Mouse (Mus musculus): ENCODE measurements around the gene Fam83e. TPM values are rescaled to one million over a fixed set of nuclear protein-coding genes. Genes with fewer than 3 reads are reported as not detected.

The Fam83e gene
- total RNA-seq, 1 experiment from 2014 or later: 0.79 TPM

DNA sequence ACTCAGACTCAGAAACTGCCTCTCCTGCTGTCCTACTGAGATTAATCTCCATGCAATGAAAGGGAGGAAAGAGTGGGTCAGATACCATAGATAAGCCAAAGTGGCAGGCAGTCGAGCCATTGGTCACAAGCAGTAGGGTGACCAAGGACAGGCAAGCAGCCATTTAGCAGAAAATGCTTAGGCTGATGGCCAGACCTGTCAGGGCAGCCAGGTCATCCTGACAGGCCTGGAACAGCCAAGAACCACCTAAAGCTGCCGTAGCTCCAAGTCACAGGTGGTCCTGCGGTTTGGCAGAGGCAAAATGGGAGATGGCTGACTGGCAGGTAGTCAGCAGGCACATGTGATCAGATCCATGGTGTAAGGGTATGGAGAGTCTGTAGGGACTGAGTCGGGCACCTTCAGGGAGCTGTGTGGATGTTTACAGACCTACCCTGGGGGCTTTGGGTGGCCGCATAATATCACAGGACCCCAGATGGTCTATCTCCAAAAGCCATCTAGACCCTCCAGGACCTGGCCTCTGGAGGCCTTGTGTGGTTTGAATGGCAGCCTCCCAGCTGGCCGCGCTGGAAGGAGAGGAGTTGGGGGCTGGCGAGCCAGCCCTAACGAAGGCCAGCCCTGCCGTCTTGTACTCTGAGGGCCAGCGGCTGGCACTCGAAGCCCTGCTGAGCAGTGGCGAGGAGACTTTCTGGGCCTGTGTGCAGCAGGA is 783 bp downstream of the Fam83e start:
- ATAC-seq (replicated peaks in 1 of 2; ENCODE audit: insufficient read depth in 1 of 2, low FRiP score in 2 of 2, low TSS enrichment in 1 of 2, low read depth in 1 of 2, poor library complexity in 2 of 2, severe bottlenecking in 2 of 2): no peak

DNA sequence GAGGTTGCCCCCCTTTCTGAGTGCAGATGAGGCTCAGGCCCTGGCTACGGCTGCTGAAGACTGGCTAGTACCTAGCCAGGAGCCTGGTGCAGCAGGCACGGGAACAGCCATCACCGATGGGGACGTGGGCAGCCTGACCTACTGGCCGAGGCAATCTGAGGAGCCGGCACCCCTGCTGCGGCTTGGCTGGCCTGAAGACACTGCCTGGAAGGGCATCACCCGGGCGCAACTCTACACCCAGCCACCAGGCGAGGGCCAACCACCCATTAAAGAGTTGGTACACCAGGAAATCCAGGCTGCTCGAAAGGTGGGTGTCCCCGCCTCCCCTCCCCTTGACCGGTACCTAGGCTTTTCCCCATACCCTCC is 1.3 kb downstream of the Fam83e start:
- no peak for ATAC-seq (replicated peaks in 1 of 2; ENCODE audit: insufficient read depth in 1 of 2, low FRiP score in 2 of 2, low TSS enrichment in 1 of 2, low read depth in 1 of 2, poor library complexity in 2 of 2, severe bottlenecking in 2 of 2)

DNA sequence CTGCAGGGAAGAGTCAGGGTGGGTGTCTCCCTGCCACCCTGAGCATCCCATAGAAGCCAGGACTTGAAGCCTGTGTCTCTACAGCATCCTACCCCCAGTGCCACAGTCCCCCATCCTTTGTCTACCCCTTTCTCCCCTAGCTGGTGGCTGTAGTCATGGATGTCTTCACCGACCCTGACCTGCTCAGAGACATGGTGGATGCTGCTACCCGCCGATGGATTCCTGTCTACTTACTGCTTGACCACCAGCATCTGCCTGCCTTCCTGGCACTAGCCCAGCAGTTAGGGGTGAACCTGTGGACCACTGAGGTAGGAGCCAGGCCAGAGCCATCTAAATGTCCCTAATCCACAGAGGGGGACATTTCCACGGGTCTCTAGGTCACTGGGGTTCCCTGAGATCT is 2.3 kb downstream of the Fam83e start:
- no peak for ATAC-seq (replicated peaks in 1 of 2; ENCODE audit: insufficient read depth in 1 of 2, low FRiP score in 2 of 2, low TSS enrichment in 1 of 2, low read depth in 1 of 2, poor library complexity in 2 of 2, severe bottlenecking in 2 of 2)

DNA sequence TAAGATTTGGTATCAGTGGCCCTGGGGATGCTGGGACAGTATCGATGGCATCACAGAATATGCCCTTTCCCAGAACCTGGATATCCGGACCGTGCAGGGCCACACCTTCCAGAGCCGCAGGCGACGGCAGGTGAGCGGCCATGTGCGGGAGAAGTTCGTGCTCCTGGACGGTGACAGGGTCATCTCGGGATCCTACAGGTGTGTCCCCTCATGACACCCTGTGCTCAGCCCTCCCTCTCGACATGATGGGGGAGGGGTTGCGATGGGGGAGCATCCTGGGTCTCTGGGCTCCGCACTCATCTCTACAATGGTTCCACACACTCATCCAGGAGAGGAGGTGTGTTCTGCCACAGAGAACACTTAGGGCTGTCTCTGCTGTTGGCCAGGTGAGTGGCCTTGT is 2.8 kb downstream of the Fam83e start:
- ATAC-seq (replicated peaks in 1 of 2; ENCODE audit: insufficient read depth in 1 of 2, low FRiP score in 2 of 2, low TSS enrichment in 1 of 2, low read depth in 1 of 2, poor library complexity in 2 of 2, severe bottlenecking in 2 of 2): no peak

DNA sequence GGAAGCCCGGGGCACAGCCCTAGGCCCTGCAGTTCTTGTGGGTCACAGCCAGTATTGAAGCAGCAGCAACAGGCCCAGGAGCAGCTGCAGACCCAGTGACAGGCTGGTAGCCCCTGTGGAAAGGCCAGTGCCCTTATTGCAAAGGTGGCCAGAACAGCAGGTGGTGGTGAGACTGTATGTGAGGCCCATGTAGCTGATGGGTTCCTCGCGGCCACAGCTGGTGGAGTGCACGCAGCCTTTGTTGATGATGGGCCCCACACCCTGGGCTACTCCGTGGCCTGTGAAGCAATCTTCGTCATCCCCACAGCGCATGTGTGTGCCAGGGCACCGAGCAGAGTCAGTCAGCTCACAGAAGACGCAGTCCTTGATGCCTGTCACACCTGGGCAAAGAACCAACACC is 4.1 kb downstream of the Fam83e start:
- ATAC-seq (replicated peaks in 1 of 2; ENCODE audit: insufficient read depth in 1 of 2, low FRiP score in 2 of 2, low TSS enrichment in 1 of 2, low read depth in 1 of 2, poor library complexity in 2 of 2, severe bottlenecking in 2 of 2): no peak

DNA sequence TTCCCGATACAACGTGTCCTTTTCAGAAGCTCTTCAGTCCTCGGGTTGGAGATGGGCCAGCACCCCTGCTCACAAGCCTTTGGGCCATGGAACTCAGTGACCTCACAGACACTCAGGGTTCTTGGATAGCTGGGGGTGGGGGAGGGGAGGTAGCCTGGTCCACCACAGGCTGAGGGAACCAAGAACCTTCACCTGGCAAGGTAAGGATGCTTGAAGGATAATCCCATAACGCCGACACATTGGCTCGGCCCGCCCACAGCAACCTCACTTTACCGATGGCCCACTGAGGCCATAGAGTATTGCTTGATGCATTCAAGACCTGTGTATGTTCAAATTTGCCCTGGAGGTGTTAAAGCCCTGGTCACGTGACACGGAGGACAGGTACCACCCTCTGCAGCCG is 4.7 kb downstream of the Fam83e start, which contains the start of gene Spaca4:
Gene Spaca4, minus strand, starts transcription at position 101 of the 400 bp plus-strand sequence.
- no peak for ATAC-seq (replicated peaks in 1 of 2; ENCODE audit: insufficient read depth in 1 of 2, low FRiP score in 2 of 2, low TSS enrichment in 1 of 2, low read depth in 1 of 2, poor library complexity in 2 of 2, severe bottlenecking in 2 of 2)

DNA sequence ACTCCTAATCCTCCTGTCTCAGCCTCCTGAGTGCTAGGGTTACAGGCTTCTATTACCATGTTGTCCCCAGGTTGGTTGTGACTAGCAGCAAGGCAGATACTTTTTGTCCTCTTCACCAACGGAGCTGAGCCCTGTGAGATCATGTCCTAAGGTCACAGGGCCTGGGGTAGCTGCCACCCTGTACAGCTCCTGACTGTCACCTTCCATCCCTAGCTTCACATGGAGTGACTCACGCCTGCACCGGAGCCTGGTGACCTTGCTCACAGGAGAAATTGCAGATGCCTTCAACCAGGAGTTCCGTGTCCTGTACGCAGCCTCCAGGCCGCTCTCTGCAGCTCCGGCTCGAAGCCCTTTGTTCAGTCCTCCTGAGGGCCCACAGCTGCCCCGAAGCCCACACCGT is 5.4 kb downstream of the Fam83e start:
- ATAC-seq (replicated peaks in 1 of 2; ENCODE audit: insufficient read depth in 1 of 2, low FRiP score in 2 of 2, low TSS enrichment in 1 of 2, low read depth in 1 of 2, poor library complexity in 2 of 2, severe bottlenecking in 2 of 2): no peak

DNA sequence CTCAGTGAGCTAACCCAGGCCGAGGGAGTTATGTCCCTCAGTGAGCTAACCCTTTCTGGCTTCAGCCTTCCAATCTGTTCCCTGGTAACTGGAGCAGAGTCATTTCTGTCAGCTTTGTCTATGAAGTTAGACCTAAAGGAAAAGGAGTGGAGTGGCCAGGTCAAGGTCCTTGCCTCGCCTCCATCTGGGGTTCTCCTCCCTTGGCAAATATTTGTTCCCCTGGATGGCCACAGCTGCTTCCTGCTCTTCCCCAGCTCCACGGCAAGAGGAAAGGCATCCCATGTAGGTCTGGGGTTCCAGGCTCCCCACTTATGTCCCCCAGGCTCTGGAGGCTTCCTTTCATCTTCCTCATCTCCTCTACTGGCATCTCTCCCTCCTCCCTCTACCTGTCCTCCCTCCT is 6.6 kb downstream of the Fam83e start:
- no peak for ATAC-seq (replicated peaks in 1 of 2; ENCODE audit: insufficient read depth in 1 of 2, low FRiP score in 2 of 2, low TSS enrichment in 1 of 2, low read depth in 1 of 2, poor library complexity in 2 of 2, severe bottlenecking in 2 of 2)

DNA sequence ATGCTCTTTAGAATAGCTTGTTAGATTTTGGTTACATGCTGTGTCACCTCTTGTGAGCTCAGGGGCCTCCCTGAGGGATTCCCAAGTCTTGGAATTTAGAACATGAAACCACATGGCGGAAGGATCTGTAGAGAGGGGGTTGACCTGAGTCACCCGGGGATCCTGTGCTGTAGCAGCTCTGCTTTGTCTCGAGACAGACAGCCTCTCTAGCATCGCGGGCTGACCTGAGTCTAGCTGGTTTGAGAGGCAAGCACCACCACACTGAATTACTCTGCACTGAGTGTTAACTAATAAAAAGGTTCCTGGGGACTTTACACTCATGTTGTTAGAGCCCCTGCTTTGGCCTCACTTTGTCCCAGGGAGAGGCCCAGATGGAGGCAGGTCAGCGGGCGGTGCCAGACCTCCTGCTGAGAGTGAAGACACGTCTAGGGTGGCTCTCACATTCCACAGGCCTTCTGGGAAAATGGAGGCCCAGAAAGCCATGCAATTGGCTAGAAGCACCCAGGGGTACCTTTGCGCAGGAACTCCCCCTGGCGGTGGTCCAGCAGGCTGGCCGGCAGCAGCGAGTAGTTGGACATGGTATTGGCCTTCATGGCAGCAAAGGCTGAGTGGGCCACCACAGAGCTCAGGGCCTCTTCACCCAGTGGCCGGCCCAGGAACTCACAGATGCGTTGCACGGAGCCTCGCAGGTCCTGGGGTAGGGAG is 9.9 kb downstream of the Fam83e start:
- peak; percentile 22 to 30; a peak in 1 of 4 replicates for ATAC-seq (replicated peaks in 1 of 2; ENCODE audit: insufficient read depth in 1 of 2, low FRiP score in 2 of 2, low TSS enrichment in 1 of 2, low read depth in 1 of 2, poor library complexity in 2 of 2, severe bottlenecking in 2 of 2)

DNA sequence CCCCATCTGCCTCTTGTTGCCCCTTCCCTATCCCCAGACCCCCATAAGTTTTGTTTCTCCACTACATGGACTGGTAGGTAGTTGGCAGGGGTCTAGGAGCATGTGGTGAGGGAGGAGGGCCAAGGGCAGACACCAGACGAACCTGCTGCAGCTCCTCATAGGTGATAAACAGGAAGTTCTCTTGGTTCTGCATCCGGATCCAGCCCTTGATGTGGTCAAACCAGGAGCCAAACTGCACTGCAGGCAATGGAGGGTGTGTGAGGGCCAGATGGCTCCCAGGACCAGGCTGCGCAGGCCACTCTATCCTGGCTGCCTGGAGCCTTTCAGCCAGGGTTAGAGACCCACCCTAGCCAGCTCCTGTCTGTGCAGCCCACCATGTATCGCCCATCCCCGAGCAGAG is 12.5 kb downstream of the Fam83e start:
- ATAC-seq (replicated peaks in 1 of 2; ENCODE audit: insufficient read depth in 1 of 2, low FRiP score in 2 of 2, low TSS enrichment in 1 of 2, low read depth in 1 of 2, poor library complexity in 2 of 2, severe bottlenecking in 2 of 2): peak; percentile 57 to 61

DNA sequence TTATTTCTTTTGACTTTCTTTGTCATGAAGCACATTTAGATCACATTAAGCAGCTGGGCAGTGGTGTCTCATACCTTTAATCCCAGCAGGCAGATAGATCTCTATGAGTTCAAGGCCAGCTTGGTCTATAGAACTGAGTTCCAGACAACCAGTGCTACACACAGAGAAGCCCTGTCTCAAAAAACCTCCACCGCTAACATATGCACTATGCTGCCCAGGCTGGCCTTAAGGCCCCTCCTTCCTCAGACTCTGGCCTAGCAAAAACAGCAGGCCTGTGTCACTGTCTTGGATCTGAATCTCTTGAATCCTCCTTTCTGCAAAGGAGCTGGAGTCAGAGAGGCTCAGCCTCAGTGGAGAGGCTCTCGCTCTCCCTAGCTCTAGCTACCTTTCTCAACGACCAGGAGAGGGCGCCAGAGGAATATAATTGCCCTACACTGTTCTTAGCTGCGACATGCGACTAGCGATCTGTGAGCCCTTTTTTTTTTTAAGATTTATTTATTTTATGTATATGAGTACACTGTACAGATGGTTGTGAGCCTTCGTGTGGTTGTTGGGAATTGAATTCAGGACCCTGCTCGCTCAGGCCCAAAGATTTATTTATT is 18.3 kb downstream of the Fam83e start:
- peak; percentile 54 to 68; a peak in 2 of 4 replicates for ATAC-seq (replicated peaks in 1 of 2; ENCODE audit: insufficient read depth in 1 of 2, low FRiP score in 2 of 2, low TSS enrichment in 1 of 2, low read depth in 1 of 2, poor library complexity in 2 of 2, severe bottlenecking in 2 of 2)

DNA sequence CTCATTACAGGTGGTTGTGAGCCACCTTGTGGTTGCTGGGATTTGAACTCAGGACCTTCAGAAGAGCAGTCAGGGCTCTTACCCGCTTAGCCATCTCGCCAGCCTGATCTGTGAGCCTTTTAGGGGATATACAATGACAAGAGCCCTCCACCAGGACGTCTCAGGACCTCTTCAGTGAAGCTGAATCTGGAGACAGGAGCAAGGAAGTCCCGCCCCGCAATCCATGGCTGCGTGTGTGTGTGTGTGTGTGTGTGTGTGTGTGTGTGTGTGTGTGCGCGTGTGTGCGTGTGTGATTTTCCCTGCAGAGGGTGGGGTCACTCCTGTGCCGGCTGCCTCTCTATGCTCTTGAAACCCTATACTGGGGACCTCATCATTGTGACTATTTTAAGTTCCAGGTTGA is 18.8 kb downstream of the Fam83e start:
- no peak for ATAC-seq (replicated peaks in 1 of 2; ENCODE audit: insufficient read depth in 1 of 2, low FRiP score in 2 of 2, low TSS enrichment in 1 of 2, low read depth in 1 of 2, poor library complexity in 2 of 2, severe bottlenecking in 2 of 2)

DNA sequence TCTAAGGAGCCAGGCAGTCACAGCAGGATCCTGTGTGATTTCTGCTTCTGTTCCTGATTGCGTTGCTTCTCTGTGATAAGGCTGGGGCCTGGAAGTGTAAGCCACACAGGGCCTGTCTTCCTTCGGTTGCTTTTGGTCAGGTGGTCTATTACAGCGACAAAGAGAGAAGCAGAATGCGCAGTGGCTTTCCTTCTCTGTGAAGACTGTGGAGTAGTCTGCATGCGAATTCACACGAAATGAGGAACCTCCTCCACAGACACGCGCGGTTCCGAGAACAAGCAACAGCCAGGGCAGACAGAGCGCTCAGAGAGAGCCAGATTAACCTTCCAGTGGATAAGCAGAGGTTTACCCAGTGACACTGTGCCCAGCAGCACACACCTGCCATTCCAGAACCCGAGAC is 20.3 kb downstream of the Fam83e start:
- peak; percentile 46 to 55 for ATAC-seq (replicated peaks in 1 of 2; ENCODE audit: insufficient read depth in 1 of 2, low FRiP score in 2 of 2, low TSS enrichment in 1 of 2, low read depth in 1 of 2, poor library complexity in 2 of 2, severe bottlenecking in 2 of 2)

DNA sequence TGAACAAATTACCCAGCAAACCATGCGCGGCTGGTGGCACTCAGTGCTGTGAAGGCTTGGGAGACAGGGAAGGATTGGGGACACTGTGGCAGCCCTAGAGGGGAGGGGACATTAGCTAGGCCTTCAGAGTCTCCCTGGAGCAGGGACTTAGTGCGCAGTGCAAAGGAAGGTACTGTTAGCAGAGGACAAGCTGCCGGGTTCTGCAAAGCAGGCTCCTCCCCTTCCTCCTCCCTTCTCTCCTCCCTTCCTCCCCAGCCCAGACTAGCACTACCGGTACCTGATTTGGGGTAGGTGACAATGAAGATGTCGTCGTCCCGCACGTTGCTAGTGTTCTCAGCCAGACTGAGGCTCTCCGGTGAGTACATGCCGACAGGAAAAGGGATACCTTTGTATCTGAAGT is 20.8 kb downstream of the Fam83e start:
- ATAC-seq (replicated peaks in 1 of 2; ENCODE audit: insufficient read depth in 1 of 2, low FRiP score in 2 of 2, low TSS enrichment in 1 of 2, low read depth in 1 of 2, poor library complexity in 2 of 2, severe bottlenecking in 2 of 2): peak; percentile 74 to 87

DNA sequence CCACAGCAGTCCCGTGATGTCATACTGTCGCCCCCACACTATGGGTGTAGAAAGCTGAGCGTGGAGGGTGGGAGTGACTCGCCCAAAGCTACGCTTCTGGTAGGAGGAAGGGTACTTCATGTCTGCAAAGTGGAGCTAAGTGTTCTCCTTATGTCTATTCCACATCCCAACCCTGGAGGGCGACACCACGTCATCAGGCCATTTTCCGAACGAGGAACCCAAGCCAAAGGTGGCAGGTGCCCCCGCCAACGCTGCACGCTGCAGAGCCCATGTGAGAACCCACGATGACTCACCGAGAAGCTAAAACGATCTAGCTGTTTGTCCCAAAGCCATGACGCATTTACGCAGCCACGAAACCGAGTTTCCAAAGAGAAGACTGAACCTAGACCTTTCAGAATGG is 21.3 kb downstream of the Fam83e start:
- peak; percentile 22 to 49; a peak in 2 of 4 replicates for ATAC-seq (replicated peaks in 1 of 2; ENCODE audit: insufficient read depth in 1 of 2, low FRiP score in 2 of 2, low TSS enrichment in 1 of 2, low read depth in 1 of 2, poor library complexity in 2 of 2, severe bottlenecking in 2 of 2)

DNA sequence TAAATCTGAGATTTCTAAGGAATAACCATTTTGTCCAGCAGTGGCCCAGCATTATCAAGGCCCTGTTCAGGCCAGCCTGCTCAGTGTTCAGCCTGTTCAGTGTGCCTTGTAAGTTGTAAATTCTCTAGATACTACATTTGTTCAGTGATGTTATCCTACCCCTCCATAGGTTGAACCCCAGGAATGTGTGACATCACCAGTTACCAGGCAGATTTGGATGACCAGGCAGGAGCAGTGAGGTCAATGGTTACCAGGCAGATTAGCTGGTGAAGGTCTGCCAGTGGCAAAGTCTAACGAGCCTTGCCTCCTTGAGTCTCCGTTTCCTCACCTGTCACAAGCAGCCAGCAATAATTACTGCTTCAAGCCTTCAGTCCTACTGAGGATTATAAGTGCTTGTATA is 23.4 kb downstream of the Fam83e start:
- ATAC-seq (replicated peaks in 1 of 2; ENCODE audit: insufficient read depth in 1 of 2, low FRiP score in 2 of 2, low TSS enrichment in 1 of 2, low read depth in 1 of 2, poor library complexity in 2 of 2, severe bottlenecking in 2 of 2): peak in 1 of 2 experiments; percentile 68; a peak in 2 of 4 replicates

DNA sequence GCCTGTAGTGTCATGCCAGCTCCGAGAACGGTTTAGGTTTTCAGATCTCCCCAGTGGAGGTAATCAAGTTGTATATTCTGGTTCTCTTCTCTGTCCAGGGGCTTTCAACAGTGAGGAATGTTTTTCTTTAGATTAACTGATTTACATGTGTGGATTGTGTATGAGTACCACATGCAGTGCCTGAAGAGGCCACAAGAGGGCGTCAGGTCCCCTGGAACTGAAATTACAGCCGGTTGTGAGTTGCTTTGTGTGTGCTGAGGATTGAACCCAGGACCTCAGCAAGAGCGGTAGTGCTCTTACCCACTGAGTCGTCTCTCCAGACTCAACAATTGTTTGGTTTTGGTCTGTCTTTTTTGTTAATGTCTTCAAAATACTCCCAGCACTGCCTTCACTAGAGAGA is 25.5 kb downstream of the Fam83e start:
- ATAC-seq (replicated peaks in 1 of 2; ENCODE audit: insufficient read depth in 1 of 2, low FRiP score in 2 of 2, low TSS enrichment in 1 of 2, low read depth in 1 of 2, poor library complexity in 2 of 2, severe bottlenecking in 2 of 2): no peak

DNA sequence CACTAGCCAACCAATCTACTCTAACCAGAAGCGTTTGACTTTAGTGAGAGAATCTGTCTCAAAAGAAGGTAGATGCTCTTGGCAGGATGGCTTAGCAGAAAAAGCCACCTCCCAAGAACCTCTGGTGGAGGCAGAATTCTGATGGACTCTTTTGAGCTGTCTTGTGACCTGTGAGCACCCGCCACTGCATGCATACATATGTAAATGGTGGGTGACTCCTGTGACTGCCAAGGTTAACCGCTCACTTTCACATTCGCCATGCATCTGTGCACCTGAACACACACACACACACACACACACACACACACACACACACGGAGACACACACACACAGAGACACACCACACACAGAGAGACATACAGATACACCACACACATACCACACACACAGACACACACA is 26.4 kb downstream of the Fam83e start:
- ATAC-seq (replicated peaks in 1 of 2; ENCODE audit: insufficient read depth in 1 of 2, low FRiP score in 2 of 2, low TSS enrichment in 1 of 2, low read depth in 1 of 2, poor library complexity in 2 of 2, severe bottlenecking in 2 of 2): no peak

Data from hematopoietic stem cell, adult 5-6 weeks (primary cell).